Mouse (Mus musculus) CD4-positive naive resting alpha-beta T cell, adult 57 days (primary cell): ENCODE results near the gene Taar8a. TPM values are rescaled to one million over a fixed set of nuclear protein-coding genes. Genes with fewer than 3 reads are reported as not detected.

Experiments used
- total RNA-seq: library from RNA; stranded (reverse); gene quantifications from one replicate; pipeline ENCODE4 v1.2.4, GENCODE M21; 2023

Taar8a gene
- not detected for total RNA-seq

GRCm38 (mm10) chr10:24076200-24076599 is at the start of gene Taar8a:
Gene Taar8a (plus strand): TSS chr10:24076500.

DNA sequence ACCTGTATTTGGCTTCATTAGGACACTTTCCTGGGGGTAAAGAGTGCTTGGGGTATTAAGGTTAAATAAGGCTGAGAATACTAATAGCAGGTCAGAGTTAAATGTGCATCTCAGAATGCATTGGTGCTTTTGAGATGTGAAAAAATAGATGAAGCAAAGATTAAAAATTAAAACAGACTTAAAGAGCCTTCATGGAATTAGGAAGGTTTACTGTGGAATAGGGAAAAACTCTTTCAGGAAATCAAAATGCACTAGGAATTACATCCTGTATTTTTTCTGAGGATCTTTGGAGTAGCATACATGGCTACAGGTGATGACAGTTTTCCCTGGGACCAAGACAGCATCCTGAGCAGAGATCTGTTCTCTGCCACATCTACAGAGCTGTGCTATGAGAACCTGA is 49.4 kb upstream of the Taar8a start, which contains the start of gene Taar7d:
Gene Taar7d, plus strand, starts transcription at position 301 of the 400 bp plus-strand sequence.

GRCm38 (mm10) chr10:24037314-24037713 is 39.0 kb upstream of the Taar8a start, which contains the start of gene Taar7e:
Gene Taar7e (plus strand): TSS chr10:24037614.

GRCm38 (mm10) chr10:24049210-24049609 is 27.1 kb upstream of the Taar8a start, which contains the start of gene Taar7f:
Gene Taar7f (plus strand): TSS chr10:24049510.

GRCm38 (mm10) chr10:24092194-24092593 is 15.9 kb downstream of the Taar8a start, which contains the start of gene Taar8b:
Gene Taar8b (minus strand): TSS chr10:24092294.

GRCm38 (mm10) chr10:24101812-24102211 is 25.5 kb downstream of the Taar8a start, which contains the start of gene Taar8c:
Gene Taar8c (minus strand): TSS chr10:24101912.

GRCm38 (mm10) chr10:24109434-24109833 is 33.1 kb downstream of the Taar8a start, which contains the start of gene Taar9:
Gene Taar9 (minus strand): TSS chr10:24109534.

Other genes starting within 250 kb of the Taar8a start
- 0.53 TPM for gene Vnn3, start 225.0 kb upstream of the Taar8a start, total RNA-seq
- not detected for gene Vnn1, start 181.8 kb upstream of the Taar8a start, total RNA-seq
- not detected for gene Taar1, start 156.1 kb upstream of the Taar8a start, total RNA-seq
- gene Taar2, start 137.9 kb upstream of the Taar8a start, total RNA-seq = not detected
- gene Taar3, start 126.9 kb upstream of the Taar8a start, total RNA-seq = not detected
- not detected for gene Taar4, start 116.0 kb upstream of the Taar8a start, total RNA-seq
- gene Taar5, start 105.8 kb upstream of the Taar8a start, total RNA-seq = not detected
- not detected for gene Taar6, start 90.9 kb upstream of the Taar8a start, total RNA-seq
- not detected for gene Taar7a, start 83.0 kb upstream of the Taar8a start, total RNA-seq
- gene Taar7b, start 76.6 kb upstream of the Taar8a start, total RNA-seq = not detected
- not detected for gene Taar7d, start 49.3 kb upstream of the Taar8a start, total RNA-seq
- not detected for gene Taar7e, start 38.9 kb upstream of the Taar8a start, total RNA-seq
- gene Taar7f, start 27.0 kb upstream of the Taar8a start, total RNA-seq = not detected
- gene Taar8b, start 15.8 kb downstream of the Taar8a start, total RNA-seq = not detected
- not detected for gene Taar8c, start 25.4 kb downstream of the Taar8a start, total RNA-seq
- gene Taar9, start 33.0 kb downstream of the Taar8a start, total RNA-seq = not detected
- 30.6 TPM for gene Stx7, start 72.8 kb downstream of the Taar8a start, total RNA-seq
- gene Moxd1, start 147.0 kb downstream of the Taar8a start, total RNA-seq = not detected